Mouse (Mus musculus): Measurements from ENCODE around the gene Adcy5. TPM values are rescaled to one million over a fixed set of nuclear protein-coding genes. Genes with fewer than 3 reads are reported as not detected.

The Adcy5 gene
- 39.6 and 43.5 TPM in 2 replicates for polyA plus RNA-seq (2012; rRNA removed)

DNA sequence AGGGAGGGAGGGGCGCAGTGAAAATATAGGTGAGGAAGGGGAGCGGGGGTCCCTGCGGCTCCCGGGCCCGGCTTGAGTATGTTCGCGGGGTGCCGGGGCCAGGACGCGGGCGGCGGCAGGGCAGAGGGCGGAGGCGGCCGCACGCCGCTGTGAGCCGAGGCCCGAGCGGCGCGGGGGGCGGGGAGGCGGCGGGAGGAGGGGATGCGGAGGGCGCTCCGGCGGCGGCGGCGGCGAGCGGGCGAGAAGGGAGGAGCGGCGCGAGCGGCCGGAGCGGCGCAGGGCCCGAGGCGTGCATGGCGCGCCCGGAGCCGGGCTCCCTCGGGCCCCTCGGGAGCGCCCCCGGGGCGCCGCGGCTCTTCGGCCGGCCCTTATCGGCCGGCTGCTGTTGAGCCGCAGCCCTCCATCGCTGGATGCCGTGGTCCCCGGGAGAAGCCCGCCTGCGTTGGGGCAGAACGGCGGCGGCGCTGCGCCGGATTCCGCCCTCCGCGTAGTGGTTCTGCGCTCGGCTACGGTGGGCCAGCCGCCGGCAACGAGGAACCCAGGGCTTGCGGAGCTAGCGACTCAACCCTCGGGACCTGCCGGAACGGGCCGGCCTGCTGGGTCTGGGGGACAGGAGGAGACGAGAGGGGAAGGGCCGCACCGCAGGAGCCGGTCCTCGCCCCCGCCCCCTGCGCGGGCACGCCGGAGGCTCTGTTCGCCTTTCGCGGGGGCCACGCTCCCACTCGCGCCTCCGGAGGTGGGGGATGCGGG, at the start of gene Adcy5:
Adcy5 (plus strand) TSS at position 237 of the 750 bp plus-strand sequence.

Other genes with a start within 250 kb of the Adcy5 start
- 26.5 and 27.3 TPM in 2 replicates for gene Hacd2, start 132.4 kb upstream of the Adcy5 start, polyA plus RNA-seq (2012; rRNA removed)
- 23.5 and 26.4 TPM in 2 replicates for gene Sec22a, start 209.0 kb downstream of the Adcy5 start, polyA plus RNA-seq (2012; rRNA removed)

Data from central nervous system, embryonic 18 days (tissue).